Mouse (Mus musculus): ENCODE results near the gene Tex44. TPM values are rescaled to one million over a fixed set of nuclear protein-coding genes. Genes with fewer than 3 reads are reported as not detected.
A peak's percentile ranks its signal among the peaks of the same experiment; 100 is the strongest.

Tex44 gene
- polyA plus RNA-seq, 1 experiment from 2014 or later = not detected

- Histone ChIP-seq H3K9ac (replicated peaks; ENCODE audit: low read depth, low read length) (peak overlapping the region; percentile 89), H3K27me3 (ENCODE audit: control insufficient read depth, insufficient read depth, low read length) (no peaks in the 10 kb centered on the region), H3K9me3 (ENCODE audit: control insufficient read depth, low read depth, low read length) (no peaks in the 10 kb centered on the region), H3K27ac (ENCODE audit: low read length) (peak overlapping the region; percentile 99), H3K4me2 (replicated peaks; ENCODE audit: low read depth, low read length) (peak overlapping the region; percentile 91), H3K36me3 (ENCODE audit: control insufficient read depth, insufficient read depth, low read length) (no peaks in the 10 kb centered on the region), H3K4me3 (ENCODE audit: low read depth, low read length) (peak overlapping the region; percentile 40; the same call in 1 of the 2 replicates), H3K4me1 (ENCODE audit: control insufficient read depth, insufficient read depth, low read length) (peaks cover 29% of the 10 kb centered on the region)
- WGBS = 51% methylated on average over 8 of the region's 8 CpGs
- no peak for ATAC-seq (ENCODE audit: insufficient number of reproducible peaks, insufficient read depth, low FRiP score, low read depth)
Observed at GRCm38 (mm10) chr1:86443386-86444172, 17.4 kb downstream of the Tex44 start.

GRCm38 (mm10) chr1:86447596-86448171, 21.6 kb downstream of the Tex44 start:
- peak overlapping the region; percentile 94 for H3K27ac ChIP-seq (ENCODE audit: low read length)
- H3K27me3 ChIP-seq (ENCODE audit: control insufficient read depth, insufficient read depth, low read length) = no peaks in the 10 kb centered on the region
- no peaks in the 10 kb centered on the region for H3K36me3 ChIP-seq (ENCODE audit: control insufficient read depth, insufficient read depth, low read length)
- ATAC-seq (ENCODE audit: insufficient number of reproducible peaks, insufficient read depth, low FRiP score, low read depth) = peak; percentile 16; the same call in 1 of the 2 replicates
- peak overlapping the region; percentile 28 for H3K4me2 ChIP-seq (replicated peaks; ENCODE audit: low read depth, low read length)
- 31% methylated on average over 13 of the region's 13 CpGs for WGBS
- H3K4me3 ChIP-seq (ENCODE audit: low read depth, low read length) = no peak overlapping the region
- no peaks in the 10 kb centered on the region for H3K9me3 ChIP-seq (ENCODE audit: control insufficient read depth, low read depth, low read length)
- H3K9ac ChIP-seq (replicated peaks; ENCODE audit: low read depth, low read length) = 0 out of 2 replicates have a peak overlapping the region, but pooled peaks have one; percentile 18
- H3K4me1 ChIP-seq (ENCODE audit: control insufficient read depth, insufficient read depth, low read length) = peaks cover 26% of the 10 kb centered on the region

GRCm38 (mm10) chr1:86448272-86448671, 22.1 kb downstream of the Tex44 start:
- Histone ChIP-seq H3K27me3 (ENCODE audit: control insufficient read depth, insufficient read depth, low read length) (no peaks in the 10 kb centered on the region), H3K9me3 (ENCODE audit: control insufficient read depth, low read depth, low read length) (no peaks in the 10 kb centered on the region), H3K36me3 (ENCODE audit: control insufficient read depth, insufficient read depth, low read length) (no peaks in the 10 kb centered on the region), H3K27ac (ENCODE audit: low read length) (peak overlapping the region; percentile 94), H3K4me2 (replicated peaks; ENCODE audit: low read depth, low read length) (peak overlapping the region; percentile 28), H3K4me1 (ENCODE audit: control insufficient read depth, insufficient read depth, low read length) (peaks cover 20% of the 10 kb centered on the region), H3K9ac (replicated peaks; ENCODE audit: low read depth, low read length) (no peak overlapping the region), H3K4me3 (ENCODE audit: low read depth, low read length) (no peak overlapping the region)
- WGBS = 20% methylated on average over 4 of the region's 4 CpGs
- peak; percentile 25; the same call in 1 of the 2 replicates for ATAC-seq (ENCODE audit: insufficient number of reproducible peaks, insufficient read depth, low FRiP score, low read depth)

GRCm38 (mm10) chr1:86449966-86450365, 23.8 kb downstream of the Tex44 start:
- peaks cover 12% of the 10 kb centered on the region for H3K4me1 ChIP-seq (ENCODE audit: control insufficient read depth, insufficient read depth, low read length)
- H3K9me3 ChIP-seq (ENCODE audit: control insufficient read depth, low read depth, low read length) = no peaks in the 10 kb centered on the region
- WGBS = 40% methylated on average over 6 of the region's 6 CpGs
- H3K27me3 ChIP-seq (ENCODE audit: control insufficient read depth, insufficient read depth, low read length) = no peaks in the 10 kb centered on the region
- H3K9ac ChIP-seq (replicated peaks; ENCODE audit: low read depth, low read length) = no peak overlapping the region
- no peaks in the 10 kb centered on the region for H3K36me3 ChIP-seq (ENCODE audit: control insufficient read depth, insufficient read depth, low read length)
- no peak overlapping the region for H3K4me3 ChIP-seq (ENCODE audit: low read depth, low read length)
- H3K4me2 ChIP-seq (replicated peaks; ENCODE audit: low read depth, low read length) = no peak overlapping the region
- ATAC-seq (ENCODE audit: insufficient number of reproducible peaks, insufficient read depth, low FRiP score, low read depth) = peak; percentile 78
- H3K27ac ChIP-seq (ENCODE audit: low read length) = no peak overlapping the region

GRCm38 (mm10) chr1:86452713-86453112, 26.6 kb downstream of the Tex44 start:
- Histone ChIP-seq H3K4me3 (ENCODE audit: low read depth, low read length) (no peak overlapping the region), H3K9me3 (ENCODE audit: control insufficient read depth, low read depth, low read length) (no peaks in the 10 kb centered on the region), H3K27ac (ENCODE audit: low read length) (no peak overlapping the region), H3K9ac (replicated peaks; ENCODE audit: low read depth, low read length) (no peak overlapping the region), H3K36me3 (ENCODE audit: control insufficient read depth, insufficient read depth, low read length) (no peaks in the 10 kb centered on the region), H3K27me3 (ENCODE audit: control insufficient read depth, insufficient read depth, low read length) (no peaks in the 10 kb centered on the region), H3K4me1 (ENCODE audit: control insufficient read depth, insufficient read depth, low read length) (peaks cover 11% of the 10 kb centered on the region), H3K4me2 (replicated peaks; ENCODE audit: low read depth, low read length) (no peak overlapping the region)
- no peak for ATAC-seq (ENCODE audit: insufficient number of reproducible peaks, insufficient read depth, low FRiP score, low read depth)
- WGBS = 53% methylated on average over 5 of the region's 5 CpGs

GRCm38 (mm10) chr1:86456892-86457581, 30.9 kb downstream of the Tex44 start:
- Histone ChIP-seq H3K27ac (ENCODE audit: low read length) (0 out of 2 replicates have a peak overlapping the region, but pooled peaks have one; percentile 27), H3K4me2 (replicated peaks; ENCODE audit: low read depth, low read length) (no peak overlapping the region), H3K9ac (replicated peaks; ENCODE audit: low read depth, low read length) (no peak overlapping the region), H3K4me3 (ENCODE audit: low read depth, low read length) (no peak overlapping the region), H3K4me1 (ENCODE audit: control insufficient read depth, insufficient read depth, low read length) (peaks cover 3% of the 10 kb centered on the region; the same call in 1 of the 2 replicates), H3K27me3 (ENCODE audit: control insufficient read depth, insufficient read depth, low read length) (no peaks in the 10 kb centered on the region), H3K36me3 (ENCODE audit: control insufficient read depth, insufficient read depth, low read length) (no peaks in the 10 kb centered on the region), H3K9me3 (ENCODE audit: control insufficient read depth, low read depth, low read length) (no peaks in the 10 kb centered on the region)
- ATAC-seq (ENCODE audit: insufficient number of reproducible peaks, insufficient read depth, low FRiP score, low read depth) = no peak
- 50% methylated on average over 13 of the region's 13 CpGs for WGBS

- H3K27me3 ChIP-seq (ENCODE audit: control insufficient read depth, insufficient read depth, low read length) = no peaks in the 10 kb centered on the region
- H3K9ac ChIP-seq (replicated peaks; ENCODE audit: low read depth, low read length) = no peak overlapping the region
- H3K4me2 ChIP-seq (replicated peaks; ENCODE audit: low read depth, low read length) = no peak overlapping the region
- no peaks in the 10 kb centered on the region for H3K9me3 ChIP-seq (ENCODE audit: control insufficient read depth, low read depth, low read length)
- no peak for ATAC-seq (ENCODE audit: insufficient number of reproducible peaks, insufficient read depth, low FRiP score, low read depth)
- peaks cover 3% of the 10 kb centered on the region; the same call in 1 of the 2 replicates for H3K4me1 ChIP-seq (ENCODE audit: control insufficient read depth, insufficient read depth, low read length)
- H3K27ac ChIP-seq (ENCODE audit: low read length) = no peak overlapping the region
- no peaks in the 10 kb centered on the region for H3K36me3 ChIP-seq (ENCODE audit: control insufficient read depth, insufficient read depth, low read length)
- 80% methylated on average over 4 of the region's 4 CpGs for WGBS
- no peak overlapping the region for H3K4me3 ChIP-seq (ENCODE audit: low read depth, low read length)
Observed at GRCm38 (mm10) chr1:86459371-86459770, 33.2 kb downstream of the Tex44 start.

GRCm38 (mm10) chr1:86464223-86464874, 38.2 kb downstream of the Tex44 start:
- no peaks in the 10 kb centered on the region for H3K9me3 ChIP-seq (ENCODE audit: control insufficient read depth, low read depth, low read length)
- H3K27ac ChIP-seq (ENCODE audit: low read length) = peak overlapping the region; percentile 82; the same call in 1 of the 2 replicates
- no peak overlapping the region for H3K9ac ChIP-seq (replicated peaks; ENCODE audit: low read depth, low read length)
- H3K27me3 ChIP-seq (ENCODE audit: control insufficient read depth, insufficient read depth, low read length) = no peaks in the 10 kb centered on the region
- H3K4me3 ChIP-seq (ENCODE audit: low read depth, low read length) = no peak overlapping the region
- 56% methylated on average over 9 of the region's 9 CpGs for WGBS
- no peak for ATAC-seq (ENCODE audit: insufficient number of reproducible peaks, insufficient read depth, low FRiP score, low read depth)
- H3K4me1 ChIP-seq (ENCODE audit: control insufficient read depth, insufficient read depth, low read length) = peaks cover 4% of the 10 kb centered on the region; the same call in 1 of the 2 replicates
- no peak overlapping the region for H3K4me2 ChIP-seq (replicated peaks; ENCODE audit: low read depth, low read length)
- H3K36me3 ChIP-seq (ENCODE audit: control insufficient read depth, insufficient read depth, low read length) = no peaks in the 10 kb centered on the region

Data from stomach, embryonic 14.5 days (tissue).